Mouse (Mus musculus) heart, postnatal 0 days (tissue): Measurements from ENCODE around the gene Brca1.
"Not testable (repeated sequence)": the region's sequence is repeated elsewhere in the genome, so short reads cannot be mapped to it uniquely, and the experiment has no call there.

ENCODE experiments used
- CTCF ChIP-seq: IDR thresholded peaks from 2 replicates; pipeline ENCODE4 v1.5.1; 2016; ENCODE audit warnings: antibody characterized with exemption, control low read depth, low read depth
- EP300 ChIP-seq: IDR thresholded peaks from 2 replicates; pipeline ENCODE4 v1.6.1; 2016; ENCODE audit warnings: antibody characterized with exemption, low read depth

- TF ChIP-seq CTCF, EP300: not testable (repeated sequence)
Measured at GRCm38 (mm10) chr11:101441450-101442126, 110.2 kb downstream of the Brca1 start.
